Mouse (Mus musculus): Measurements from ENCODE around the gene Cryzl2. TPM values are rescaled to one million over a fixed set of nuclear protein-coding genes. Genes with fewer than 3 reads are reported as not detected.

Gene Cryzl2
- total RNA-seq, 4 experiments from 2014 or later = 5.0 to 12.2 (median 9.4) TPM

DNA sequence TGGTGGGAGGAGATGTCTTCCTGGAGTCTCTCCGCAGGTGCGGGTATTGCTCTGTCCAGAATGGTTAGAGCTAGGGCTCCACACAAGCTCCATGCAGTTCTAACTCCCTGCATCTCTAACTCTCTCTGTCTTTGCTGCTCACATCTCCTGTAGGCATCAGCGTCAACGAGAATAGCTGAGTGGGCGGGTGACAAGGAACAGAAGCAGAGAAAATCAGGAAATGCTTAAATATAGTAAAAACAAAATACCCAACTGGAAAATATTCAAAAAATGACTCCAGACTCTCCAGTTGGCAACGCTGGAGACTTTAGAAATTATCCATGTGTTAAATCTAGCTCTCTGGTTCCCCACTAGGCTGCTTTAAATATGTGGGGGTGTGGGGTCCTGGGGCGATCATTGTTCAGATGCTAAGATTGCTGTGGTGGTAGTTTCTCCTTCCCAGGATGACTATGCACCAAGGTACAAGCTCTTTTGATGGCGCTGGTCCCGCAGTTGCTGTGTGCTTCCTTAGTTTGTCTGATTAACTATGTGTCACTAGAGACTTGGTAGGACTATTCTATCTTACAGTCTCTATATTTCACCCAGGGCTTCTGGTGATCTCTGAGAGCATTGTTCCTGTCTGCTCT is 12.5 kb downstream of the Cryzl2 start:
- peak; percentile 62 to 83 for DNase-seq (ENCODE audit: low spot score in 2 of 2)

- DNase-seq (ENCODE audit: low spot score in 2 of 2) = no peak
Measured at GRCm38 (mm10) chr1:157472716-157473115, 14.3 kb downstream of the Cryzl2 start.

GRCm38 (mm10) chr1:157474865-157475264 is 16.5 kb downstream of the Cryzl2 start:
- DNase-seq (ENCODE audit: low spot score in 2 of 2) = no peak

DNA sequence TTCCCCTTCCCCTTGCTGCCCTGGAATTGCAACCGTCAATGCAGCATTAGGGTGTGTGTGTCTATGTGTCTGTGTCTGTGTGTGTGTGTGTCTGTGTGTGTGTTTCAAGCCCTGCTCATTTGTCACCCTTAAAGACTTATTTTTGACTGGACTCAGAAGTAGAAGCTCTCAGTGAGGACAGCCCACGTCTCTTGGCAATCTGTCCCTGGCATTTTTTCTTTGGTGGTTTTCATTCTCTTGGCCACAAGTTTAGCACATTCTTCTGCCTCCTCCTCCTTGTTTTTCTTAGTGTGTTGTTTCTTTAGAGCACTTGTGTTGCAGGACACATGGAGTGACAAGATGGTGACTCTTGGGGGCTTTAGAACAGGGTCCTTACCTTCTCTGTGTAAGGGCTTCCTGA is 17.9 kb downstream of the Cryzl2 start:
- no peak for DNase-seq (ENCODE audit: low spot score in 2 of 2)

- no peak for DNase-seq (ENCODE audit: low spot score in 2 of 2)
Measured at GRCm38 (mm10) chr1:157480090-157480489, 21.7 kb downstream of the Cryzl2 start.

DNA sequence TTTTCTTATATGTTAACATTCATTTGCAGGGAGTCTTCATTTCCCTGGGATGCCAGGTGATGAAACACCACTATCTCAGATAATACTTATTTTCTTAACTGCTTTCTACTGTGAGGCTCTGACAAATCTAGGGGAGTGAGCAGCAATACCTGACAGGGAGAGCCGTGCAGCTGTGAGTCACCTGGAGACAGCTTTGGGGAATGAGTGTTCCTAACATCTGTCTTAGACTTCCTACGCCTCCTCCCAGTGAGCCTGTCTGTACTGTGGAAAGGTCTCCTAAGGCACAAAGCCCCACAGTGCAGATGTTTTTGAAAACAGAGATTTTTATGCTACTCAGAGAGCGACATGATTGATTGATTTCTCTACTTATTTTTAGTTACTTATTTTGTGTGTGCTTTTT is 22.5 kb downstream of the Cryzl2 start:
- no peak for DNase-seq (ENCODE audit: low spot score in 2 of 2)

GRCm38 (mm10) chr1:157481666-157482065 is 23.3 kb downstream of the Cryzl2 start:
- DNase-seq (ENCODE audit: low spot score in 2 of 2) = no peak

- no peak for DNase-seq (ENCODE audit: low spot score in 2 of 2)
Measured at GRCm38 (mm10) chr1:157484161-157484560, 25.8 kb downstream of the Cryzl2 start.

DNA sequence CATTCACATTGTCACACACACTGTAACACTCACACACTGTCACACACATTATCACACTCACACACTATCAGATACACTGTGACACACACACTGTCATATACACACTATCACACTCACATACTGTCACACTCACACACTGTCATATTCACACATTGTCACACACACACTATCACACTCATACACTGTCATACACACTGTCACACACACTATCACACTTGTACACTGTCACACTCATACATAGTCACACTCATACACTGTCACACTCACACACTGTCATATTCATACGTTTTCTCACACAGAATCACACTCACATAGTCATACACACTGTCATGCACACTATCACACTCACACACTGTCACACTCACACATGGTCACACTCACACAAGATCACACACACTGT is 42.3 kb downstream of the Cryzl2 start:
- no peak for DNase-seq (ENCODE audit: low spot score in 2 of 2)

DNA sequence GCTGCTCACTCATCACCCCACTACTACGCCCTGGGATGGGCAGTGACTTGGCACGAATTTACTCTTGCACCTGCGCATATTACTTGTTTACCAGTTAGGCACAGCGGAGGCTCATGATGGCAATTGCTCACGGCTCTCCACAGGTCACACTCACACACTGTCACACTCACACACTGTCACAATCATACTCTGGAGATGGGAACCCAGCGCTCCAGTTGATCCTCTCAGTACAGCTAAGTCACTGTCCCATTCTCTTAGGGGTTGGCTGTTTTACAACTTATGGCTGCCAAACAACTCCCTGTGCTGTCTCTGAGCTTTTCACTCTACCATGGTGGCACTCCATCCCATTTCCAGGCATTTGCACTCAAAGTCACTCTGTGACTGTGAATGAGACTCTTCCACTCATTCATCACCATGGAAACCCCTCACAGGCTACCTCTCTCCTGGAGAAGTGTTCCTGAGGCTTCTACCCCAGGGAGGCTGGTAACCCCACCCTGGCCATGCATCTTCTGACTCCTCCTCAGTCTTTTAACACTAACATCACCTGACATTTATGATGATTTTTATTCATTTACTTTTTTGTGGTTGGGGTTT is 43.1 kb downstream of the Cryzl2 start:
- DNase-seq (ENCODE audit: low spot score in 2 of 2) = no peak

DNA sequence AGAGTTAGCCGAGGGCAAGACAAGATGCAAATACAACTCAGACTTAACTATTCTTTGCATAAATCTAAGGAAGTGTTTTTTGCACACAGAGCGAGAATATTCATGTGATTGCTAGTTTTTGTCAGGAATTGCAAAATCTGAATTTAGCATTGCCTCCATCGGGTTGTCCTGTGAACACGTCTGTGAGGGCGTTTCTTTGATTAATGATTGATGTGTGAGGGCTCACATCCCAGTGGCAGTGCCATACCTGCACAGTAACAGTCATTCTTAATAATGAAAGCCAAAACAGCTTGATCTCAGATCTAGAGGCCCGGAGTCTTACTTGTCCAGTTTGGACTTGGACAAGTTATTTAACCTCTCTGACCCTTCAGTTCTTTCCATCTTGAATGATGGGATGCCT is 44.7 kb downstream of the Cryzl2 start:
- no peak for DNase-seq (ENCODE audit: low spot score in 2 of 2)

DNA sequence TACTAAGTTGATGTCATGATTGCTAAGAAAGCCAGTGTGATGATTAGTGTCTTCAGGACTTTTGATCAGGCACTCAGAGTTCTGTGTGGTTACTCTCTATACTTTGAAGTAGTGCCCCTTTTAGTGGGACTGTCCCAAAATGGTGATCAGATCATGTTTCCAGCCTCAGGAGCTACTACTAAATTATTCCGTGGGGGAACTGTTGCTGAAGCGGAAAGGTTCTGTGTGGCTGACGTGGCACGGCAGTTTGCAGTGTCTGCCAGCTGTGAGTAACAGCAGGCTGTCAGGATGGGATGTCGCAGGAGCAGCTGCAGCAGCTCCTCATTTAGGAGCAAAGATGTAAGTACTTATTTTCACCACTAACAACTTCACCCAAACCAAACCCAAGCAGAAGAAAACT is 48.1 kb downstream of the Cryzl2 start, which contains the start of gene Sec16b:
TSS of gene Sec16b (plus strand) at position 207 of the 400 bp plus-strand sequence.
- no peak for DNase-seq (ENCODE audit: low spot score in 2 of 2)

GRCm38 (mm10) chr1:157506995-157507595 is 48.7 kb downstream of the Cryzl2 start:
- peak; percentile 50 to 58 for DNase-seq (ENCODE audit: low spot score in 2 of 2)

- DNase-seq (ENCODE audit: low spot score in 2 of 2) = no peak
Measured at GRCm38 (mm10) chr1:157507814-157508213, 49.4 kb downstream of the Cryzl2 start.

DNA sequence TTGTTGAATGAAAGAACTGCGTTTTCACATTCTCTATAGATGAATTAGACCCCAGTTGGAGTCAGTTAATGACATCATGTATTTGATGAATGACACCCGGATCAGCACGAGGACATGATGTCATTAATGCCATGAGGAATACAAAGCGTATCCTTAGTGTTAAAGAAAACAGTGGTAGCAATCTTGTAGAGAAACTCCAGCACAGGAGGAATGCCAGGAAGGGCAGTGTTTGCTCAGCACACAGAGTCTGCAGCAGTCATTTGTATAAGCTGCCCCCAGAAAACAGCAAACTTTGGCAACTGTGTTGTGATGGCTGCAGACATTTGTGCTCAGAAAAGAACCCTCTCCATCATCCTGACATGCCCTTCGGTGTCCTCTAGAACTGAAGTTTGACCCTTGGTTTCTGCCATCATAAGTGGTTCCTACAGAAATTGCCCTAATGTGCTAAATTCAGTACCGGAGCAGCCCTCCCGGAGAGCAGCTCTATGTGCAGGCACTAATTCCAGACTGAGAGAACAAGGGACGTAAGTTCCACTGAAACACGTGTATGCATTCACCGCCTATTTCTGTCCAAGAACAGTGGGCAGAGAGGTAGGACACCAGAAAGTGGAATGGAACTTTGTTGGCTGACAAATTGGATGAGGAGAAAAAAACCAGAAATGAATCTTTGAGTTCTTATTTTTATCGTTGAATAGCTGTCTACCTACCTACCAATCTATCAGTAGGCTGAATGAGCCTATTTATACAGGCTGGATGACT is 54.5 kb downstream of the Cryzl2 start:
- no peak for DNase-seq (ENCODE audit: low spot score in 2 of 2)

DNA sequence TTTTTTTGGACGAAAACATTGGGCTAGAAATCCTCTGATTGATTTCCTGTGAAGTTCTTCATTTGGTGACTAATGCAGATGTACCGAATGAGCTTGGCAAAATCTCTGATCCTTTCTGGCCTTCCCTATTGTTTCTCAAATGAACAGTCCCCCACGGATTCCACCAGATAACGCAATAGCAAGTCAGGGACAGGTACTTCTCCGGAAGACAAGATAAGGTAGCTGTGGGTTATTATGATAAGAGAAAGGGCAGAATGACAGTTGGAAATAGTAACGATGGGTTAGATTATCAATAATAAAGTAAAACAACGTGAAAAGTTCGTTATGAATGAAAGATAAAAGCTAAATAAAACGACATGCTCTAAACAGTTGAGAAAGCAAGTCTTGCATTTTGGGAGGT is 55.2 kb downstream of the Cryzl2 start:
- no peak for DNase-seq (ENCODE audit: low spot score in 2 of 2)

DNA sequence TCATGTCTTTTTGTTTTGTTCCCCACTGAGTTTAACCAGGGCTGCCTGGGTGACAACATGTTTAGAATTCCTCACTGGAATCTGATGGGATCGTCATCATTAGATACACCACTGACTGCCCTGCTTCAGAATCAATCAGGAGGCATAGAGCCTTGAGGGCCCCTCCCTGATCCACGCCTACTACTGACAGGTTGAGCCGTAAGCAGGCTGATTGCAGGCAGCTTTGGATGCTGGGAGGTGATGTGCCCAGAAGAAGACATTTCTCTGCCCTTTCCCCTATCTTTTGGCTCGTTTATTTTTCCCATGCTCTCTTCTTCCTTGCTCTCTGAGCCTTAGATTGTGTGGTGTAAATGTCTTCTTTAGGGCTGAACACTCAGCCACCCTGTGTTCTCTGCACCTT is 55.9 kb downstream of the Cryzl2 start:
- DNase-seq (ENCODE audit: low spot score in 2 of 2) = no peak

DNA sequence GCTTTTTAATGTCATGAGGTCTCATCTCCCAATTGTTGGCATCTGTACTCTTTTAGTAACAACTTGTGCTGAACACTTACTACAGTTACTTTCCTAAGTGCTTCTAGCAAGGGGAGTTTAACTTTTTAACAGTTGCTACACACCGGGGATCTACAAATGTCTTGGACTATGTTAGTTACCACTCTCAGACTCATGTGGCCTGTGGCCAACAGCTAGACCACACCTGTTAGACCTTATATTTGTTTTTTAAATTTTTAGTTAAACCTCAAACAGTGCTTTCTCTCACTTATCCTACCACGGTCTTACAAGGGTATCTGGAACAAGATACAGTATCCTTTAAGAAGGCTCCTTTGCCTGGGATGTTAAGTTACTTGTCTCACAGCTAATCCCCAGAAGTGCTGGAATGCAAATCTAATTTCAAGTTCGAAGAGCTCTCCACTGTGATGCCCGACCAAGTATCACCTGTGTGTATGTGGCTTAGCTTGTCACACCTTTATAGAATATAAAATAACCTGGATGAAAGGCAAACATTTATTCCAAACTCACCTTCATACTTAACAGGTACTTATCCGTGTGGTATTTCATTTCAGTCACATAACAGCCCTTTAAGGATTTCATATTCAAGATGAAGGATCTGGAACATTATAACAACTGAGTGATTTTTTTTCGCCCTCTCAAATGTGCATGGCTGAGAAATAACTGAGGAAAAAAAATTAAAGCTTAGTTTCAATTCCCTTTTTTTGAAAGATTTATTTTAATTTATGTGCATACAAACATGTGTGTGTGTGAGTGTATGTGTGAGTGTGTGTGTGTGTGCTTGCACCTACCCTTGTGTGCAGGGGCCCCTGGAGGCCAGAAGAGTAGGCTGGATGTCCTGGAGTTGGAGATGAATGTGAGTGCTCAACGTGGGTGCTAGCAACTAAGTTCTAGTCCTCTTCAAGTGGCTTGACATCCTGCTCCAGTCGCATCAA is 58.7 kb downstream of the Cryzl2 start:
- DNase-seq (ENCODE audit: low spot score in 2 of 2) = no peak

GRCm38 (mm10) chr1:157518111-157518523 is 59.7 kb downstream of the Cryzl2 start:
- DNase-seq (ENCODE audit: low spot score in 2 of 2) = peak; percentile 74 to 81

GRCm38 (mm10) chr1:157519396-157519795 is 61.0 kb downstream of the Cryzl2 start:
- DNase-seq (ENCODE audit: low spot score in 2 of 2) = no peak

GRCm38 (mm10) chr1:157522322-157522721 is 63.9 kb downstream of the Cryzl2 start:
- DNase-seq (ENCODE audit: low spot score in 2 of 2) = no peak

All from layer of hippocampus, adult 8-10 months (tissue).